Mouse (Mus musculus) thymus, postnatal 36 days (tissue): ENCODE measurements around the gene Clip1.

Experiments used
- DNase-seq, 2 experiments: peaks; one replicate each; pipeline ENCODE4 v3.0.0; 2022; ENCODE audit warnings: mixed read lengths in 2 of 2

The Clip1 gene

GRCm38 (mm10) chr5:123602174-123602573 is 82.2 kb downstream of the Clip1 start:
- no peak for DNase-seq

GRCm38 (mm10) chr5:123599319-123599718 is 85.1 kb downstream of the Clip1 start:
- DNase-seq = no peak

GRCm38 (mm10) chr5:123593622-123594280 is 90.7 kb downstream of the Clip1 start:
- no peak for DNase-seq

- DNase-seq = peak in 1 of 2 experiments; percentile 22
Measured at GRCm38 (mm10) chr5:123580043-123580442, 104.4 kb downstream of the Clip1 start.

GRCm38 (mm10) chr5:123576696-123577095 is 107.7 kb downstream of the Clip1 start:
- DNase-seq = no peak

- DNase-seq = no peak
Measured at GRCm38 (mm10) chr5:123573362-123573761, 111.1 kb downstream of the Clip1 start.

- peak; percentile 97 to 98 for DNase-seq
Measured at GRCm38 (mm10) chr5:123572357-123573186, 111.8 kb downstream of the Clip1 start, which contains the start of gene Vps33a. TSS of gene Vps33a (minus strand) at chr5:123573038.

GRCm38 (mm10) chr5:123561128-123561527 is 123.3 kb downstream of the Clip1 start:
- no peak for DNase-seq

- no peak for DNase-seq
Measured at GRCm38 (mm10) chr5:123559588-123559987, 124.8 kb downstream of the Clip1 start.

- DNase-seq = no peak
Measured at GRCm38 (mm10) chr5:123556451-123556850, 128.0 kb downstream of the Clip1 start.

- DNase-seq = no peak
Measured at GRCm38 (mm10) chr5:123555693-123556092, 128.7 kb downstream of the Clip1 start.

- no peak for DNase-seq
Measured at GRCm38 (mm10) chr5:123533801-123534200, 150.6 kb downstream of the Clip1 start.

GRCm38 (mm10) chr5:123530056-123530455 is 154.4 kb downstream of the Clip1 start:
- DNase-seq = no peak

GRCm38 (mm10) chr5:123528641-123529040 is 155.8 kb downstream of the Clip1 start:
- DNase-seq = no peak
